Mouse (Mus musculus) cerebellum, postnatal 36 days (tissue): ENCODE measurements around the gene Gabrr3.
"Not testable (repeated sequence)": the region's sequence is repeated elsewhere in the genome, so short reads cannot be mapped to it uniquely, and the experiment has no call there.

Experiments used
- DNase-seq, 2 experiments: peaks; one replicate each; pipeline ENCODE4 v3.0.0; 2021 to 2022; ENCODE audit warnings: mixed read lengths in 2 of 2

Gabrr3 gene

DNA sequence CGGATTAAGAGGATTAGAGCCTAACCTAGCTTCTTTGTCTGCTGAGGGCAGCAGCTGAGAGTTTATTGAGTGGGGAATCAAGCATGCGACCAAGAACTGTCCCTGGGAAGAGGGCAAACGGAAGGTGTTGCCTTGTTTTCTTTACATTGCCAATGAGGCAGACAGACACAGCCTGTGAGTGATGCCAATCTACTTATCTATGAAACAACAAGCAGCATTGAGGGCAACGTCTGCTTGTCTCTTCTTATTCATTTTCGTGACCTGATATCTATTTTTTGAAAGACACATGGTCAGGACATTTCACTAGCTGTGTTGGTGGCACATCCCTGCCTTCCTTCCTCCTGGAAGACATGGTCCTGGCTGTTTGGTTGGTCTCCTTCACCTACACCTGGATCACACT, at the start of gene Gabrr3:
Gabrr3 (plus strand) TSS at position 301 of the 400 bp plus-strand sequence.
- no peak for DNase-seq

DNA sequence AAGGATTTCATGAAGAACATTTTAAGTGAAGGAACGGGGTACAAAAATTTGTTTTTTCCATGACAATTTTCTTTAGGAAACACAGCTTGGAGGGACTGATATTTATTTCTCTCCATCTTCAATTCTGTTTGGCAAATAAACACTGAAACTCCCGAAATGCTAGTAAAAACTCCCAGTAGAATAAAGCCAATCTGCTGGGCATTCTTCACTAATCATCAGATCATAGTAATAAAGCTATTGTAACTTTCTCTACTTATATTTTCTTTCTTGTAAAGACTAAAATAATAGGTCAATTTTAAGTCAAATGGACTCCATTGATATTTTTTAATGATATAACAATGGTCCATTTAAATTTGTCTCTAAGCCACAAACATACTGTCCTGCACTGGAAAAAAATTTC, 43.2 kb upstream of the Gabrr3 start, which contains the start of gene Olfr209:
Olfr209 (minus strand) TSS at position 101 of the 400 bp plus-strand sequence.
- DNase-seq, result no peak

DNA sequence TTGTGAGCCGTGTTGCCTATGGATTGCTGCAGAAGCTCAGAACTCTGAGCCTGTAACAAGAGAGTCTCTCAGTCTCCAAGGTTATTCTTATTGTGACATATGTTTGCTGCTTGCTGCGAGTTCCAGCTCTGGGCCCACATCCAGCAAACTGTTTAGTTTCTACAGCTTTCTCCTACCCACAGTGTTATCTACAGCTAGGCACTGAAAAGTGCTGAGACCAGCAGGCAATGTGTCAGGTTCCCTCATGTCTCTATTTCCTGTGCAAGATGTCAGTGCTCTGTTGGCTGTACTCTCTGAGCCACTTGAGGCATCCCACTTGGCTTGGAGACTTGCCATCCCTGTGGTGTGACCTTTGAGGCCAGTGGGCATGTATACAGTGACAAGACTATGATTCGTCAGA, 13.8 kb upstream of the Gabrr3 start:
- DNase-seq, result peak; percentile 43 to 52

DNA sequence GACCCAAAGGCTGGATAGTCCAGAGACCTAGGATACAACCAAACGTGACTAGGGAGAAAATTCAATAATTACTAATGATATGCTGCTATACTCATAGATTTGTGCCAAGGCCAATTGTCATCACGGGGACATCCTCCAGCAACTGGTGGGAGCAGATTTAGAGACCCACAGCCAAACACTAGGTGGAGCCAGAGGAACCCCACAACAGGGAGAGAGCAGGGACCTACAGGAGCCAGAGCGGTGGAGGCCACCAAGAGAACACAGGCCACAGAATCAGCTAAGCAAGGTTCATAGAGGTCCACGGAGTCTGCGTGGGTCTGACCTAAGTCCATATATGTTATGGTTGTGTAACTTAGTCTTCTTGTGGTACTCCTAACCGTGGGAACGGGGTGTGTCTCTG, 6.0 kb upstream of the Gabrr3 start:
- DNase-seq, result no peak

DNA sequence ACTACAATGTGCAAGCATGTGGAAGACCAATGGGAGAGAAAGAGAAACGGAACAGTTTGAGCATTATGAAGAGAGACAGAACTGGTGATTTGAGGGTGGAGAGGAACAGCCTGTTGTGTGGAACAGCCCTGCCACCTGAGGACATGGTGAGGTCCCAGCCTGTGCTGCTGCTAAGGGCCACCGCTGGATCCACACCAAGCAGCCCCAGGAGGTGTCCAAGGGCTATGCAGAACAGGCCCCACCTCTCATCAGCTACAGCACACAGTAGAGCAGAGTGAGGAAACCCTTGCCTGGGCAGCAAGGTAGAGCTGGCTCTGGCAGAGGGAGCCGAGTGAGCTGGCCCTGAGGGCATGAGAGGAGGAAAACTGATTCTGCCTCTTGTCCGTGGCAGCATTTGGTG, 5.1 kb upstream of the Gabrr3 start:
- no peak for DNase-seq

DNA sequence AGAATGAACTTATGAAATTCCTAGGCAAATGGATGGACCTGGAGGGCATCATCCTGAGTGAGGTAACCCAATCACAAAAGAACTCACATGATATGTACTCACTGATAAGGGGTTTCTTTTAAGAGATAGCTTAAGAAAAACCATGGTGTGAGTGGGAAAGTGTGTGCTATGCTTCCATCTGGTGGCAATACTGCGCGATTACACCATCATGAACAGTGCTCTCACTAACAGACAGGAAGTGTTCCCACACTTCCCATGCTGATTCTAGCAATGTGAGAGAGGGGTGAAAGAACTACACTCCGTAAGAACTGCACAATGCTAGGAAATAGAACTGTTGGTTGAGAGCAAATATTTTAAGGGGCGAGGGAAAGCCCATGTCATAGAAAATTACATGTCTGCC, 3.4 kb upstream of the Gabrr3 start:
- peak in 1 of 2 experiments; percentile 10 for DNase-seq

DNA sequence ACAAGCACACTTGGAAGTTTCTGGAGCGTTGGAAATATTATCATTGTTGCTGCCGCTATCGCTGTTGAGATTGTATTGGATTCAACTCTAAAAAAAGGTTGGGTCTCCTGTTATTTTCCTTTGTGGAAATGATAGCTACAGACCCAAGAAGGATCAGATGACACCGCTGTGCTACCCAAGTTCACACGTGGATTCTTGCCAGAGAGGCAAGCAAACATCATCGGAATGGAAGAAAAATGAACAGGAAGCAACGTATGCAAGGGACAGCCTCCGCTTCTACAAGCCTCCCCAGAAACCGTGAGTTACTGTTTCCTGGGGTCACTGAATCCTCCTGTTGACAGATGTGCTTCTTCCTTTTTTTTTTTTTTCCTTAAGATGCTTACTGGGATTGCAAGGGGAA, 2.3 kb upstream of the Gabrr3 start:
- no peak for DNase-seq

DNA sequence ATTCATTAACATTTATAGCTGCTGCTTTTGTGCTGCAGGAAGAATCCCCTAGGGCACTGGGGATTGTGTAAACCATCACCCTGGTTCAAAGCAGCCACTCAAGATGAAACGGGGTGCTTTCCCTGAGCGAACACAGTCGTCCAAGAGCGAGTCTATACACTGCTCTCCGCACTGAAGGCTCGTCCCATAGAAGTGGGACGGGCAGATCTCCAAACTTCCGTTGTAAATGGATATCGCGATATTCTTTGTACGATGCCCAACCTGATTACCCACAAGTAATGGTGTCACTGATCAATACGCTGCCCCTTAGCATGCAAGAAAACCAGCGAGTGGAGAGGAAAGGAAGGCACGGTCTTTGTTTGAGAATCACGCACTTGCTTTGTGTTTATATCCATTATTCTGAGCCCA, 2.2 kb downstream of the Gabrr3 start:
- no peak for DNase-seq

DNA sequence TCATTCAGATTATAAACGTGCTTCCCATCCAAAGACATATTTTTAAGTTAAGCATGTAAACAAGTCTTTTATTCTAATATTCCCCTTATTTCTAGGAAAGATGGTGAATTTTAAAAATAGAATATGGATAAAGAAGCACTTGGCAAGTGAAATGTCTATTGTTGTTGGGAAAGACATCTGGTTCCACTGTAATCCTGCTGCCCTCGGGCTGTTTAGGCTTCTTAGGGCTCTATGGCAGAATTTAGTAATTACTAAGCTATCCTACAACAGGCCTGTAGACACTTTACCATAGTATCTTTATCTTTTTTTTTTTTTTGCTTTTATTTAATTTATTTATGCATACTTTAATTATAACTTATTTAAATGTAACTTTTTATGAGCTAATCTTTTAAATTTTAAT, 2.7 kb downstream of the Gabrr3 start:
- DNase-seq, result no peak

DNA sequence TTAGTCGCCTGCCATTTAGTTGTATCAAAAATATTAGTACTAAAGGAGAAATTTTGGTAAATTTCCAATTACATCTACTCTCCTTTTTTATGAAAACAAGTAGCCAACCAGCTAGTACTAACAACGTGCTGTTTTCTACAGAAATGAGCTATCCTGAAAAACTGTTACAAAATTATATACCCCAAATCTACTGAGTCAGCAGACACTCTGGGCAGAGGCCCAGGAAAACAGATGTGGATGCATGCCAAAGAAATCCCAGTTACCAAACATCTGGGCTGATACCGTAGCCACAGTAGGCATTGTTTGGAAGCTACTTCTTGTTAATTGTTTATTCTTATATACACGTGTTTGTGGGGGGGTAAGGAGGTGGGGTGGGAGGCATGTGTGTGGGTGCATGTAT, 6.3 kb downstream of the Gabrr3 start:
- DNase-seq, result no peak

DNA sequence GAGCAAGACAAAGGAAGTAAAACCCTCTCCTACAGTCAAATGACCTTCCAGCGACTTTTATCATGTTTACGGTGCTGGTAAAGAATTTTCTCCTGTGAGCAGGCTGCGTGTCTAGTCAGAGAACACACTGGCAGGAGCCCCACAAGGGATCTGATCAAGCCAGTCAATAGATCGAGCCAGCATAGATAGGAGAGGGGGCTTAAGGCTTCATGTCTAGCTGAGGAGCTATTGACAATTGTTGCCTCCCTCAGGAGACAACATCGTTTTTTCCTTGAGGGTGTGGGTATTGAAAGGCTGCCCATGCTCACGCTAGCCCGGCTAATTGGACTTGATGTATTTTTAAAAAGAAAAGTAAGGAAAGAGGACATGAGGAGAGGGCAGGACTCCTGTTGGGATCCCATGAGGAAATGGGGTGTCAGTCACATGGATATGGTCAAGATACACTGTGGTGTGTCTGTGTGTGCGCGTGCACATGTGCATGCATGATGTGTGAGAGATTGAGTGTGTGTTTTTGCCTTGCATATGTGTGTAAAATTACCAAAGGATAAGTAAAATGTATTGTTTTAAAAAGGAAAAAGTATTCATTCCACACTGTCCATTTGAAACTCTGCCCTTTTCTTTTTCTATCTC, 13.2 kb downstream of the Gabrr3 start:
- no peak for DNase-seq

DNA sequence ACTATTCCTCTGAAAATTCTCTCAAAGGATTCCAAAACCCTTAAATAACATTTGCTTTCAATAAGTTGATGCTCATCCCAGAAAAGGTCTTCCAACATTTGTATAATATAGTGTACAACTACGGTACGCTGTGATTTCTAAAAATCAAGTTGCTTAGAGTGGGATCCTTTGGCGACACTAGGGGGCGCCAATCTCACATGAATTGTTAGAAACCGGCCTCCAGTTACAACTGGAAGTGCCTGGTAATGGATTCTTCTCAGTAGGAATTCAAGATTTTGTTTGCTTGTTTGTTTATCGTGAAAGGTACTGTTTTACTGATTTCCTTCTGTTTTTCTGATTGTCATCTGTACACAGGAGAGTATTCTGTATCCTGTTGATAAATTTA, 13.7 kb downstream of the Gabrr3 start:
- peak; percentile 66 to 67 for DNase-seq

DNA sequence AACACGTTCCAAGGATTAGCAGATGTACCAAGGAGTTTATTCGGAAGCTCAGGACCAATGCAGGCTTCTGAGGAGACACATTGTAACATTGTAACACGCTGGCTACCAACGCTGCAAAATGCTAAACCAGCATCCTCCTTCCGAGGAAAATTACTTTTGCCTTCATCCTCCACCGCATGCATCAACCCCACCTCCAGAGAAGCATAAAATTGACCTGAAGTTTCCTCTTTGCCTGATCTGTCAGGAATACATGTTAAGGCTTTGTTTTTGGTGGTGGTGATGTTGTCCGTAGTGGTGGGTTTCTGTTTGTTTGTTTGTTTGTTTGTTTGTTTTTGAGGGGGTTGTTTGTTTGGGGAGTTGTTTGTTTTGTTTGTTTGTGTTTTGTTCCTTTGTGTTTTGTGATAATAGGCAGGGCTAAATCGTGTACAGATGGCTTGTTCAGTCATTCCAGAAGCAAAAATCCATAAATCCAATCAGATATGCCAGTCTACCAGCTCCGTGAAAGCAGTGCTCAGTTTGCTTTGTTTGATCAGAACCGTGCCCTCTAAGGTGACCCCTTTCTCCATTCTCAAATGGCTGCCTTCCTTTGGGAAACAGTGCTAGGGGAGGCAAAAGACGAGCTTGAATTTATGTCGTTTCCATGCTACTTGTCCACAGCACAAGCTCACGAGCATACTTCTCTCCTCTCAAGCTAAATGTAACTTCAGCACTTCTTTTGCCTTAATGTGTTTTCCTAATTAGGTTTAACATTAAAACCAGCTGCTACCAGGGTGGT, 14.6 kb downstream of the Gabrr3 start:
- DNase-seq, result no peak

DNA sequence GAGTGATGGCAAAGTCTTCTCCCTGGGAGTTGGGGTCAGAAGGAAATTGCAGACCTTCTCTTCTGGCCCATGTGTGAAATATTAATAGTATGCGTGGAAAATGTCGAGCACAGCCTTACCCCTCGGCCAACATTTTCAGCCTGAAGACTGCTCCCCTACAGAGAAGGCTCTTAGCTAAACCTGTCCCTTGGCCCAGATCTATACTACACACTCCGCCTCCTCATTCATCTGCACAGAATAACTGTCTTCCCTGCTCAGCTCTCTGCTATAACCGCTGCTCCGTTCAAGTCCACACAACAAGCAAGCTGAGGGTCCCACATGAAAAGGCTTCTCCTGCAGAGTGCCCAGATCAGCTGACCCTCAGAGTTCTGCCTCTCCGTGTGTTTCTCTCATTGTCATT, 20.8 kb downstream of the Gabrr3 start:
- DNase-seq, result no peak

DNA sequence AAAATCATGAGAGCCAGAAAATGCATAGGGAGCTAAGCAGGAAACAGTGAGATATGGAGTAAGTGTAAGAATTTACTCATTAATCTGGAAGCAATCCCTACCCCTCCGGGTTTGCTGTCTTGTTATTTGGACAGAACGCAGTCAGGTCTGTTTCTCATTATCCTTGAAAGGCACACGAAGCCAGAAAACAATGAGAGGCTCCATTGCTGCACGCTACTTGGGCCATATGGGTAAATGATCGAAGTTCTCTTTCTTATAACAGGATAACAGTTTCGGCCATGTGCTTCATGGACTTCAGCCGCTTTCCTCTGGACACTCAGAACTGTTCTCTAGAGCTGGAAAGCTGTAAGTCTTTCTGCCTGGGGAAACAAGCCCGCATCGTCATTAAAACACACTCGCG, 26.0 kb downstream of the Gabrr3 start:
- DNase-seq, result no peak

DNA sequence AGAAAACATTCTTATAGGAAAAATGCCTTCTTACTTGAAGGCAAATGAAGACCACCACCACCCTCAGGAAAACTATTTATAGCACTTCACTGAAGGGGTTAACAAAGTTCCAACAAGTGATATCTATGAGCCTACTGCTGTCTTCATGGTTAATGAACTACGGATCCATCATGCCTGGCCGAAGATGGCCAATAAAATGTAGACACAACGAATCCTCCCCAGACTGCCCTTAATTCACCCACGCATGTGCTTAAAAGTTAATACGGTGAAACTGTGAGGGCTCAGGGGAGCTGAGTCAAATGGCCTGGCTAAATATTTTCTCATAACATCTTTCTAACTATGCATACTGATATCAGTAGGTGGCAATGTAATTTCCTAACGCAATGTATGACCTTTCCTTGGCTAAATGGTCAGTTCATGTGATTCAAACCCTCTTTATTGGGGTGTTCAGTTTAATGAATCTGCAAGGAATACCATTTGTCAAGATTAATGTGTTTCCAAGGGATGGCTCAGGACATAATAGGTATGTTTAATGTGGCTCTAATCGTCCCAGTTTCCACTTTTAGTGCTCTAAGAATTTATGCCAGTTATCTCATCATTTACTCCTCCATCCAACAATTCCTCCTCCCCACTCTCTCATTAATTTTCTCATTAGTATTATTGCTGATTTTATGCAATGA, 37.9 kb downstream of the Gabrr3 start:
- DNase-seq, result no peak

DNA sequence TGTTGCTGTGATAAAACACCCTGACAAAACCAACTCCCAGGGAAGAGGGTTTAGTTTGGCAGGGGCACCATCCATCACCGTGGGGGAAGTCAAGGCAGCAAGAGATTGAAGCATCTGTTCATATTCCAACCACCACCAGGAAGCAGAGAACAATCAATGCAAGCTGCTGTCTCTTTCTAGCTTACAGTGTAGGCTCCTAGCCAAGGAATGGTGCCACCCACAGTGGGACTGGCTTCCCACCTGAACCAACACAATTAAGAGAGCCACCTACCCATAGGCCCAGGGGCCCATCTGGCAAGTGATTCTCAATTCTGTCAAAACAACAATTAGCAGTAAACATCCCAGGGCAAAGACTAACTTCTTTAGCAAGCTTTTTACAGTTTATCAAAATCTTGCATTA, 41.0 kb downstream of the Gabrr3 start:
- DNase-seq, result no peak

DNA sequence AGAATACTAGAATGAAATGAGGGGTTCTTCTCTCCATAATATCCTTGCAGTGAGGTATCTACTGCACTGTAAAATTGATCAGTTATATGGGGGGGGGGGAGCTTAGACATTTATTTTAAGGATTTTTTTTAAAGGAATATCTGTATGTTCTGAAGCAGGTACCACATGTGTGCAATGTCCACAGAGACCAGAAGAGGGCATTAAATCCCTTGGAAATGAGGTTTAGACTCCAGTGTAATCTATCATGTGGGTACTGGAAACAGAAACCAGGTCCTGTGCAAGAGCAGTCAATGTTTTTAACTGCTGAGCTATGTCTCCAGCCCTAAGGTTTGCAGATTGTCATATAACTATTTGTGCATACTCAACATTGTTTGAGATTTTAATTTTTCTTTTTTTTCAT, 42.0 kb downstream of the Gabrr3 start:
- no peak for DNase-seq

DNA sequence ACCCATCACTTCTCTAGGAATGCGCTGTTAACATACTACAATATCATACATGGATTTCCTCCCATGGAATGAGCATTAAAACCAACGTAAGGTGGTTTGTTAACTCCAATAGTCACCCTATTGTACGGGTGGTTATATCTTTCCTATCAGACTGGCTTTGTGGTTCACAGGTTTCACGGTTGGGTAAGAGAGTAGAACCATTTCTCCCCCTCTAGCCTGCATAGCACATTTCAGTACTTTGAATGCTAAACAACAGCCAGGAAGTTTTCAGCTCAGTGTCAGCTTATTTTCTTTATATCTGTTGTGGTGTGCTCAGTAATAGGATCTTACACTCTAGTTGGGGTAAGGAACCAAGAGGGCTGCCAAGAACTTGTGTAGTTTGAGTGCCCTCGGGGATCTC, 44.7 kb downstream of the Gabrr3 start:
- no peak for DNase-seq

DNA sequence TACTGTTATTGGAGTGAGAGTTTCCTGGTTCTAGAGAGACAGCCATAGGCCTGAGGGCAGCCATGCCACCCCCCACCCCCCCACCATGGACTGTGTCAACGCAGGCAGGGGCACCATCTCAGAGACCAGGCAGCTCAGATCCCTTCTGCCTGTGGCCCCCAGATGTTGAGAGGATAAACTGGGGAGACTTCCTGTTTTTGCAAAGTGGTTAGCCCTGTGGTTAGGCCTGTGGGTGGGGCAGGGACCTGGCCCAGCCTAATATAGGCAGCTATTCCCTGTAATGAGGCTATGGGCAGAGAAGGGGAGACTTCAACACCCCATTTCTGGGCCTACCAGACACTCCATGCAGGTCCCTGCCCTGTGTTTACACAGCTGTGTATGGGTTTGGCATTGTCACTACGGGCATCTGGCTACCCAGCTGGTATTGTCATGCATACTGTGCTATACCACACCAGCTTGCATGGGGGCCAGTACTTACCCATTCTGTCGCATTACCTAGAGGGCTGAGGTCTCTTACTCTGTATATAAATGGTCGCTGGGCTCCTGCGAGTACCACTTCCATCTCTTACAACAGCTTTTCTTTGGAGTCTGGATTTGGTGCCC, 52.2 kb downstream of the Gabrr3 start:
- not testable (repeated sequence) for DNase-seq

DNA sequence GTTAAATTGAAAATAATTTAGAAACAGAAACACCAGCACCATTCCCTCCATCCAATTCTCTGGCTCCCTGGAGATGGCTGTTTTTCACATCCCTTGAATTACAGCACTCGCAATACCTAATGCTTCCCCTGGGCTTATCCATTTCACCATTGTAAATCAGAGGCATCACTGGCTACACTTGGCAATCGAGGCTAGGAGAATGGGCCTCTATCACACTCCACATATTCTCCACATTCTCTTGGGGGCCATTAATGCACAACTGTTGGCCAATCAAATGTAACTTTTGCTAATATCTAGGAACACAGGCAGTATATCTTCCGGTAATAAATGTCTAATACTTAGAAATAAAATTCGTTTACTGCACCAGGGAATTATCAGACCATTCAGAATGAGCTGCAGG, 56.4 kb downstream of the Gabrr3 start:
- no peak for DNase-seq

DNA sequence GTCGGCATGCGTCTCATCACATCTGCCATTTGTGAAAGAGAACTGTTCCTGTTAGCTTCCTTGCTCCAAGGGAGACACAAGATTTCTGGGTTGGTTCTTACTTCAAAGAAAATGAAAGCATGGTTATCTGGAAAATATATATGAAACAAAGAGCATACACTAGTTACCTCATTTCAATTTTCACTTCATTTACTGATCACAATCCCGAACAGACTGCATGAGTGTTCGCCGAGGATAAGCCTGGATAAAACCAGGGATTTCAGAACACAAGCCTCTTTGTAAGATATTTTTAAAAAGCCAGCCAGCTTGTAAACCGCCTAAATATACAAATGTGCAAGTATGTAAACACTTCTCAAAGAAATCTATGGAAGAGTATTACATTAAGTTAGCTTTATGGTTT, 56.8 kb downstream of the Gabrr3 start:
- DNase-seq, result no peak

DNA sequence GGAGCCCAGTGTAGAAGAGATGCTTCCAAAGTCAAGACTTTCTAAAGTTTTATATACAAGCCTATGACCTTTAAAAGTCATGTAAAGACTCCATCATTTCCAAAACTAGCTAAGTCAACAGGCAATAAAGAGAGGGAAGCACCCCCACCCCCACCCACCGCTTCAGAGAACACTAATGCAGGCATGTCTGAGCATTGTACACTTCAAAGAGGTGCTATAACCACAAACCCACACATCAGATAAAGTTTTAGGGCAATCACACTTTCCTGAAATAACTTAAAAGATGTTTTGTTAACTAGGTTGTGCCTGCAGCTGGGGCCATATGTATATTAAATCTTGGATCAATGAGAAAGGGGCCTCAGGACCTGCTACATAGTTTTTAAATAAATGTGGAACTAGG, 62.7 kb downstream of the Gabrr3 start:
- no peak for DNase-seq
